Mouse (Mus musculus): ENCODE measurements around the gene Zbtb5.

DNA sequence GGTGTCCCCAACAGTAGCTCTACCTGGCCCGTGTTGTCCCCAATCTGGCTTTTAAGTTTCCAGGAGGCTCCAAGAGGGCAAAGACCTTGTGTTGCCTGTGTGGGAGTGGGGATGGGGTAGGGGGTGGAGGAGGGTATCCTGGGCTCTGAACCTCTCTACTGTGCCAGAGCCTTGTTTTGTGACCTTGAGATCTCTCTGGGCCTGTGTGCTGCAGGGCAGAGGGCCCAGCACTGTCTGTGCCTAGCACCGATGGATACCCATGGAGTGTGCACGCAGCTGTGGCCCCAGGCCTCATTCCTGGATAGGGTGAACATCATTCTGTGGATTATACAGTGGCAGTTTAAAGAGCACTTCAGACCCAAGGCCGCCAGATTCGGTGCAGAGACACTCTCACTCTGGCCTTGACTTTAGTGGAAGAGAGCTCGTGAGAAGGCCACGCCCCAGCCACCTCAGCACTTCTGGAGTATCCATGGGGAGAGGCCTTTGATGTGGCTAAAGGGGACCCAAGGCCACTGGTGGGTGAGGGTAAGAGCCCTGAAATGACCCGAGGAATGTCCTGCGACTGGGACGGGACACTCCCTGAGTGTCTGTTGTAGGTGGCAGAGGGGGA, 29.0 kb downstream of the Zbtb5 start:
- no peak for TF ChIP-seq CTCF (IDR thresholded peaks at IDR 0.05; ENCODE audit: low read depth, low read length)
- TF ChIP-seq POLR2A (IDR thresholded peaks at IDR 0.05; ENCODE audit: extremely low read depth, insufficient read depth, low read length), result no peak

All from liver, adult 2 months (tissue).